Mouse (Mus musculus) ES-E14 (cell line): ENCODE results near the gene L2hgdh. TPM values are rescaled to one million over a fixed set of nuclear protein-coding genes. Genes with fewer than 3 reads are reported as not detected.

Experiments
- DNase-seq: peaks from one replicate; pipeline ENCODE4 v3.0.0-alpha.2; 2013; ENCODE audit warnings: low read depth, low spot score
- H3K27ac ChIP-seq: 2 replicates; pipeline ENCODE4 v1.5.1; 2012; ENCODE audit warnings: low read depth, mild to moderate bottlenecking, low read length, moderate library complexity, mixed read lengths; ENCODE audit not compliant: poor library complexity, insufficient read depth, severe bottlenecking
- H3K36me3 ChIP-seq: 2 replicates; pipeline ENCODE4 v1.6.1; 2012; ENCODE audit warnings: mild to moderate bottlenecking, low read length, moderate library complexity, mixed read lengths; ENCODE audit not compliant: control insufficient read depth, poor library complexity, insufficient read depth, severe bottlenecking
- H3K4me1 ChIP-seq, 2 experiments: fragments of 150-350 bp in 1 of 2; sonication (generic) in 1 of 2; 2 replicates each; pipeline ENCODE4 v1.6.1; 2012; ENCODE audit warnings: low read length in 2 of 2, mild to moderate bottlenecking in 1 of 2, mixed read lengths in 1 of 2; ENCODE audit not compliant: control insufficient read depth in 2 of 2, insufficient read depth in 2 of 2, poor library complexity in 1 of 2
- H3K4me3 ChIP-seq, 2 experiments: fragments of 150-350 bp in 1 of 2; sonication (generic) in 1 of 2; 2 replicates each; pipeline ENCODE4 v1.5.1; 2012; ENCODE audit warnings: low read length in 2 of 2, low read depth in 1 of 2, mild to moderate bottlenecking in 1 of 2, mixed read lengths in 1 of 2; ENCODE audit not compliant: insufficient read depth in 1 of 2, poor library complexity in 1 of 2, severe bottlenecking in 1 of 2
- H3K9ac ChIP-seq: 2 replicates; pipeline ENCODE4 v1.6.1; 2012; ENCODE audit warnings: low read depth, mild to moderate bottlenecking, low read length, mixed read lengths; ENCODE audit not compliant: poor library complexity, insufficient read depth, severe bottlenecking
- H3K9me3 ChIP-seq: fragments of 150-350 bp; sonication (generic); 2 replicates; pipeline ENCODE4 v1.6.1; 2012; ENCODE audit warnings: low read depth, mild to moderate bottlenecking, low read length; ENCODE audit not compliant: control insufficient read depth, insufficient read depth
- CHD2 ChIP-seq: IDR thresholded peaks from 2 replicates; pipeline ENCODE4 v1.6.1; 2014; ENCODE audit warnings: mild to moderate bottlenecking, low read depth, low read length, inconsistent platforms
- HCFC1 ChIP-seq: IDR thresholded peaks from 2 replicates; pipeline ENCODE4 v1.6.1; 2012; ENCODE audit warnings: low read length, inconsistent platforms, borderline replicate concordance; ENCODE audit not compliant: insufficient read depth
- MAFK ChIP-seq: IDR thresholded peaks from 2 replicates; pipeline ENCODE4 v1.6.1; 2014; ENCODE audit warnings: mild to moderate bottlenecking, low read depth, low read length, inconsistent platforms; ENCODE audit not compliant: insufficient read depth
- ZC3H11A ChIP-seq: IDR thresholded peaks from 2 replicates; pipeline ENCODE4 v1.6.1; 2012; ENCODE audit warnings: low read depth, mild to moderate bottlenecking, inconsistent platforms, low read length, borderline replicate concordance
- ZNF384 ChIP-seq: IDR thresholded peaks from 2 replicates; pipeline ENCODE4 v1.6.1; 2012; ENCODE audit warnings: low read depth, low read length, inconsistent platforms
- in situ Hi-C, 2 experiments: fragments of 600-800 bp; cut with MboI; formaldehyde crosslinking; loops; one replicate each; pipeline ENCODE4 v1.15.1; 2025; ENCODE audit warnings: low sequenced_read_pairs in 2 of 2, inconsistent platforms in 1 of 2; ENCODE audit not compliant: unreplicated experiment in 2 of 2
- total RNA-seq: library from RNA; depleted of rRNA; stranded (reverse); fragments of 300-350 nt; gene quantifications from 2 replicates; pipeline ENCODE4 v1.2.3, GENCODE M21; 2012

L2hgdh gene
- total RNA-seq, 1 experiment = 28.2 TPM

DNA sequence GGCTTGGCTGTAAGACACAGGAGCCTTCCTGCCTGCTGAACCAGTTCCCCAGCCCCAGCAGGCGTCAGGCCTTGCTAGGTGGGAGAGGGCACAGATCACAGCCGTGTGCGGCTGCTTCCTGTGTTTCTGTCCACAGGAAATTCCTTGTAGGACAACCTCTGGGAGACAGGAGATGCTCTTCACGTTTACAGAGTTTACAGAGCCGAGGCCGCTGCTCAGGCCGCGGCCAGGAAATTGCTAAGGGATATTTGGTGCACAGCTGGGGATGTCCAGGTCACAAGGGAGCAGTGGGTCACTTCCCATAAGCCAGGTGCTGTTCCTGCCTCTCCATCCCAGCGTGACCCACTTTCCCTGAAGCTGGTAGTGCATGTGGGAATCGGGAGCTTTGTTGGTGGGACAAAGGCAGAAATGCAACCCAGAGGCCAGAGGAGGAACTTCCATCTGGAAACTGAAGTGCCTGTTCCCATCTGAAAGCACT is 27.2 kb upstream of the L2hgdh start:
- 0 out of 2 replicates have a peak overlapping the region, but pooled peaks have one; percentile 30 for H3K27ac ChIP-seq
- H3K4me3 ChIP-seq = peak overlapping the region in 1 of 2 experiments; percentile 16; a peak in 1 of 4 replicates
- peaks cover 2 to 8% of the 10 kb centered on the region in 2 experiments; a peak in 2 of 4 replicates for H3K4me1 ChIP-seq
- DNase-seq = no peak
- H3K9me3 ChIP-seq = no peaks in the 10 kb centered on the region
- in situ Hi-C loops = no loop called here
- TF ChIP-seq MAFK = no peak
- TF ChIP-seq ZNF384 = no peak
- no peak for TF ChIP-seq CHD2
- TF ChIP-seq ZC3H11A = no peak
- no peak for TF ChIP-seq HCFC1
- peak overlapping the region; percentile 1; the same call in 1 of the 2 replicates for H3K9ac ChIP-seq
- H3K36me3 ChIP-seq = no peaks in the 10 kb centered on the region

DNA sequence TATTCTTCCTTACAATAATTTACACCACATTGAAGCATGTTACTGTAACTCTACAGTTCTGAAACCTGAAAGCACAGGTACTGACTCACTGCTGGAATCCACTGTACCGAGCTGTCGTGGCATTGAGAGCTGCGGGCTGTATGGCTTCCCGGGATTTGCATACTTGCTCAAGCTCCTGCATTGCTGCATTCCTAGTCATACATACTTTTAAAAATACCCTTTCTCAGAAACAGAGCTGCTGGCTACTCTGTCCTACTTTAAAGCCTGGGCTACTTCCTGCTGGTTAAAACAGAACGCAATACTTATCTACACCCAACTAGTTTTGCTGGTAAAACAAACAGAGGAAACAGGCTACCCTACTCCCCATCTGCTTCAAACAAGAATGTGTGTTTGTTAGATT is 19.5 kb upstream of the L2hgdh start:
- Histone ChIP-seq H3K4me1 (no peaks in the 10 kb centered on the region), H3K4me3 (no peak overlapping the region), H3K9me3 (no peaks in the 10 kb centered on the region), H3K27ac (no peak overlapping the region), H3K36me3 (no peaks in the 10 kb centered on the region), H3K9ac (no peak overlapping the region)
- in situ Hi-C loops = no loop called here
- DNase-seq = no peak
- TF ChIP-seq CHD2 (no peak), HCFC1 (no peak), ZNF384 (no peak), MAFK (no peak), ZC3H11A (no peak)

DNA sequence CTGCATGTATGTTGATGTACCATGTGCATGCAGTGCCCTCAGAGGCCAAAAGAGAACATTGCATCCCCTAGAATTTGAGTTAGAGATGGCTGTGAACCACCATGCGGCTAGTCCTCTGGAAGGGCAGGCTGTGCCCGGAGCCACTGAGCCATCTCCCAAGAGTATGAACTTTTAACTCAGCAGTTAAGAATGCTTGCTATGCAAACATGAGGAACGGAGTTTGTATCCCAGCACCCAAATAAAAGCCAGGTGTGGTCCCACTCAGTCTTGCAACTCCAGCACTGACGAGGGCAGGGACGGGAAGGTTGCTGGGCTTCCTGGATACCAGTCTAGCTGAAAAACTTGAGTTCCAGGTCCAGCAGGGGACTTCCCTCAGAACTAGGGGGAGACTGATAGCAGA is 17.3 kb upstream of the L2hgdh start:
- TF ChIP-seq ZNF384 = no peak
- no peak for TF ChIP-seq MAFK
- no peak for TF ChIP-seq CHD2
- no peak for TF ChIP-seq ZC3H11A
- Histone ChIP-seq H3K4me1 (no peaks in the 10 kb centered on the region), H3K9me3 (no peaks in the 10 kb centered on the region), H3K4me3 (no peak overlapping the region), H3K36me3 (no peaks in the 10 kb centered on the region), H3K9ac (no peak overlapping the region), H3K27ac (no peak overlapping the region)
- in situ Hi-C loops = no loop called here
- DNase-seq = no peak

DNA sequence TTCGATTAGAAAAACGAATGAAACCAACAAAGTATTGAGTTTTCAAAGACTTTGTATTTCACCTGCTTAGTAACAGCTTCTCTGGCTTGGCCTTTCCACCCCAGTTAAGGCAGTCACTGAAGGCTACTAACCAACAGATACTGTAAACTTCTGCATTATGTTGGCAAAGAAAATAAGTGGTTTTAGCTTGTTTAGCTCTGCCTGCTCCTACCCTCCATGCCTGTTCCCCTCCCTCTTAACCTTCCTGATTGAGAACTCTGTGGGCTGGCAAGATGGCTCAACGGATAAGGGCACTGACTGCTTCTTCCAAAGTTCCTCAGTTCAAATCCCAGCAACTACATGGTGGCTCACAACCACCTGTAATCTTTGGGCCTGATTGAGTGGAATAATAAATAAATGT is 9.2 kb upstream of the L2hgdh start:
- DNase-seq = no peak
- TF ChIP-seq CHD2 = no peak
- H3K9me3 ChIP-seq = peaks cover 6% of the 10 kb centered on the region
- peaks cover 7 to 9% of the 10 kb centered on the region in 2 experiments; a peak in 3 of 4 replicates for H3K4me1 ChIP-seq
- H3K27ac ChIP-seq = no peak overlapping the region
- in situ Hi-C loops = no loop called here
- H3K9ac ChIP-seq = no peak overlapping the region
- peaks cover 4% of the 10 kb centered on the region for H3K36me3 ChIP-seq
- no peak overlapping the region for H3K4me3 ChIP-seq

GRCm38 (mm10) chr12:69733518-69733917 is 8.8 kb upstream of the L2hgdh start:
- Histone ChIP-seq H3K4me1 (peaks cover 8 to 12% of the 10 kb centered on the region in 2 experiments; a peak in 3 of 4 replicates), H3K9me3 (peaks cover 6% of the 10 kb centered on the region), H3K27ac (no peak overlapping the region), H3K4me3 (no peak overlapping the region), H3K9ac (no peak overlapping the region), H3K36me3 (peaks cover 4% of the 10 kb centered on the region)
- DNase-seq = no peak
- in situ Hi-C loops = no loop called here
- TF ChIP-seq ZC3H11A (0 out of 2 replicates have a peak, but pooled peaks have one; percentile 5), ZNF384 (no peak)
